Mouse (Mus musculus): ENCODE measurements at regions not wholly inside any gene's neighbourhood (a gene's known extent, or its start where the extent isn't known, plus 50 kb on each side); places are given as distances from the start of the nearest gene placed in this dataset.

GRCm38 (mm10) chr15:51558215-51558614 lies 2326.5 kb upstream of the Gm7489 start:
- in situ Hi-C loops (cut with MboI, MseI): loop anchor here (5.0 kb wide), 1 partner anchor 51 kb away; no protein-coding TSS in a partner anchor

- in situ Hi-C loops (cut with MboI, MseI): no loop called here
Measured at GRCm38 (mm10) chr15:51565543-51565942, 2319.2 kb upstream of the Gm7489 start.

- in situ Hi-C loops (cut with MboI, MseI): no loop called here
Measured at GRCm38 (mm10) chr15:51570631-51571030, 2314.1 kb upstream of the Gm7489 start.

GRCm38 (mm10) chr15:51574538-51575105 lies 2310.1 kb upstream of the Gm7489 start:
- in situ Hi-C loops (cut with MboI, MseI): no loop called here

GRCm38 (mm10) chr15:51583636-51584035 lies 2301.1 kb upstream of the Gm7489 start:
- in situ Hi-C loops (cut with MboI, MseI): no loop called here

- in situ Hi-C loops (cut with MboI, MseI): no loop called here
Measured at GRCm38 (mm10) chr15:51586146-51586545, 2298.6 kb upstream of the Gm7489 start.

GRCm38 (mm10) chr15:51591406-51592068 lies 2293.2 kb upstream of the Gm7489 start:
- in situ Hi-C loops (cut with MboI, MseI): no loop called here

- in situ Hi-C loops (cut with MboI, MseI): no loop called here
Measured at GRCm38 (mm10) chr15:51592069-51592435, 2292.7 kb upstream of the Gm7489 start.

GRCm38 (mm10) chr15:51592511-51593498 lies 2291.9 kb upstream of the Gm7489 start:
- in situ Hi-C loops (cut with MboI, MseI): no loop called here

- in situ Hi-C loops (cut with MboI, MseI): no loop called here
Measured at GRCm38 (mm10) chr15:51594060-51594459, 2290.6 kb upstream of the Gm7489 start.

- in situ Hi-C loops (cut with MboI, MseI): no loop called here
Measured at GRCm38 (mm10) chr15:51595655-51596054, 2289.1 kb upstream of the Gm7489 start.

- in situ Hi-C loops (cut with MboI, MseI): no loop called here
Measured at GRCm38 (mm10) chr15:51597841-51598240, 2286.9 kb upstream of the Gm7489 start.

- in situ Hi-C loops (cut with MboI, MseI): no loop called here
Measured at GRCm38 (mm10) chr15:51601128-51601855, 2283.4 kb upstream of the Gm7489 start.

- in situ Hi-C loops (cut with MboI, MseI): no loop called here
Measured at GRCm38 (mm10) chr15:51621455-51621854, 2263.3 kb upstream of the Gm7489 start.

GRCm38 (mm10) chr15:51627463-51627862 lies 2257.2 kb upstream of the Gm7489 start:
- in situ Hi-C loops (cut with MboI, MseI): no loop called here

- in situ Hi-C loops (cut with MboI, MseI): no loop called here
Measured at GRCm38 (mm10) chr15:51628518-51628917, 2256.2 kb upstream of the Gm7489 start.

GRCm38 (mm10) chr15:51631881-51632280 lies 2252.8 kb upstream of the Gm7489 start:
- in situ Hi-C loops (cut with MboI, MseI): loop anchor here (10.0 kb wide), 1 partner anchor 1533 kb away; no protein-coding TSS in a partner anchor

GRCm38 (mm10) chr15:51633068-51633467 lies 2251.6 kb upstream of the Gm7489 start:
- in situ Hi-C loops (cut with MboI, MseI): loop anchor here (10.0 kb wide), 1 partner anchor 1532 kb away; no protein-coding TSS in a partner anchor

GRCm38 (mm10) chr15:51634726-51635125 lies 2250.0 kb upstream of the Gm7489 start:
- in situ Hi-C loops (cut with MboI, MseI): loop anchor here (10.0 kb wide), 1 partner anchor 1530 kb away; no protein-coding TSS in a partner anchor

GRCm38 (mm10) chr15:51635129-51635920 lies 2249.4 kb upstream of the Gm7489 start:
- in situ Hi-C loops (cut with MboI, MseI): loop anchor here (10.0 kb wide), 1 partner anchor 1529 kb away; no protein-coding TSS in a partner anchor
